Mouse (Mus musculus): Measurements from ENCODE around the gene Lrtm2.

DNA sequence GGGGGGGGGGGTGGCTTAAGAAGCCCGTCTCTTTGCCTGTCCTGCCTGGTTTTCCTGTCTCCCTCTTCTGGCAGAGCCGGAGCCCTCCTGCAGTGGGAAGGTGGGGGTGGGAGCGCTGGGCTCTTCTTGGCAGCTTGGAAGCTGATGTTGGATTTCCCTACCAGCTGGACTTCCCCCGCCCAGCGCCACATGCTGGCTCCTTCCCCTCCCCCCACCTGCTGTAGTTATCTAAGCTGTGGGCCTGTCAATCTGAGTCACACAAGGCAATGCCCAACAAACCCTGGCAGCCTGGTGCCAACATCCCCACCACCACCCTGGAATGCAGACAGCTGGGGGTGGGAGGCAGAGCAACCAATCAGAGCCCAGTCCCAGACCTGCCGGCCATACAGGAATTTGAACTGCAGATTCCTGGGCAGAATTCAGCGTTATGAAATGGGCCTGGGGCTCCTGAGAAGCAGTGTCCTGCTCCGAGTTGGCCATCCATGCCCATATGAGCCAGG lies 1.3 kb downstream of the Lrtm2 start:
- TF ChIP-seq POLR2A (IDR thresholded peaks at IDR 0.05; ENCODE audit: extremely low read depth, insufficient read depth, low read length) = peak; percentile 68
- TF ChIP-seq CTCF (IDR thresholded peaks at IDR 0.05; ENCODE audit: extremely low read depth, insufficient read depth, low read length) = 0 out of 2 replicates have a peak, but pooled peaks have one; percentile 20

Measured in cortical plate, adult 2 months (tissue).